In genomic region chr14:39472790-39473761, GRCm38 (mm10) we compare ENCODE assay signal across 8 mouse cellular contexts. TPM values are rescaled to one million over a fixed set of nuclear protein-coding genes. Genes with fewer than 3 reads are reported as not detected.
DNase-seq lines count a peak whose midpoint lies in the region; ATAC-seq and TF ChIP-seq lines count a peak whose summit lies in the region.

Gene Nrg3, minus strand, starts transcription at chr14:39473088.

- peak within 1 kb of the TSS; percentile 70 for H3K4me3 ChIP-seq in cerebellum, adult 2 months (replicated peaks; ENCODE audit: insufficient read depth, low read depth, low read length)
- peak within 1 kb of the TSS; percentile 71 for H3K4me3 ChIP-seq in forebrain, embryonic 16.5 days (replicated peaks; ENCODE audit: low read length)
- H3K4me3 ChIP-seq in midbrain, embryonic 11.5 days (ENCODE audit: low read depth, low read length): peak within 1 kb of the TSS; percentile 56

- H3K9ac ChIP-seq in forebrain, embryonic 16.5 days (replicated peaks; ENCODE audit: low read depth, low read length): peak within 1 kb of the TSS; percentile 86
- H3K9ac ChIP-seq in midbrain, embryonic 11.5 days (ENCODE audit: low read length): peak within 1 kb of the TSS; percentile 60

- H3K4me1 ChIP-seq in cerebellum, adult 2 months (ENCODE audit: control insufficient read depth, insufficient read depth, low read length): no peaks in the 10 kb centered on the region
- H3K4me1 ChIP-seq in forebrain, embryonic 16.5 days (replicated peaks; ENCODE audit: control insufficient read depth, insufficient read depth, low read length): peaks cover 19% of the 10 kb centered on the region
- H3K4me1 ChIP-seq in midbrain, embryonic 11.5 days (ENCODE audit: control insufficient read depth, insufficient read depth, low read length): peaks cover 9% of the 10 kb centered on the region

- peak; percentile 40 for TF ChIP-seq POLR2A in cerebellum, adult 2 months (IDR thresholded peaks at IDR 0.05; ENCODE audit: borderline replicate concordance, insufficient read depth, low read length)

- peak; percentile 76 for ATAC-seq in forebrain, embryonic 16.5 days
- ATAC-seq in midbrain, embryonic 11.5 days (ENCODE audit: low FRiP score): peak; percentile 83

- no peaks in the 10 kb centered on the region for H3K36me3 ChIP-seq in forebrain, embryonic 16.5 days (ENCODE audit: control insufficient read depth, insufficient read depth)
- no peaks in the 10 kb centered on the region for H3K36me3 ChIP-seq in midbrain, embryonic 11.5 days (ENCODE audit: control insufficient read depth, insufficient read depth, low read length)

- peak; percentile 54 for DNase-seq in layer of hippocampus, adult 11-12 months (ENCODE audit: low spot score)
- no peak for DNase-seq in layer of hippocampus, adult 9-10 months (ENCODE audit: low spot score)
- DNase-seq in cerebellum, adult 2 months: peak; percentile 85
- peak; percentile 57 to 68 for DNase-seq in layer of hippocampus, postnatal 25 days (ENCODE audit: extremely low spot score in 1 of 2, low spot score in 1 of 2)
- DNase-seq in midbrain, embryonic 11.5 days (ENCODE audit: low spot score, missing footprints): peak; percentile 96
- DNase-seq in testis, postnatal 10 days (ENCODE audit: low spot score): peak; percentile 46
- no peak for DNase-seq in B cell, adult 2 months

- no peak for TF ChIP-seq CTCF in cerebellum, adult 2 months (IDR thresholded peaks at IDR 0.05; ENCODE audit: borderline replicate concordance, insufficient read depth, low read depth, low read length)

- H3K27me3 ChIP-seq in cerebellum, adult 2 months (ENCODE audit: control insufficient read depth, insufficient read depth, low read length): no peaks in the 10 kb centered on the region
- H3K27me3 ChIP-seq in forebrain, embryonic 16.5 days (replicated peaks; ENCODE audit: control insufficient read depth, insufficient read depth, low read length): peaks cover 4% of the 10 kb centered on the region; the same call in 1 of the 2 replicates
- peaks cover 37% of the 10 kb centered on the region for H3K27me3 ChIP-seq in midbrain, embryonic 11.5 days (ENCODE audit: control insufficient read depth, insufficient read depth, low read length)

- peak within 1 kb of the TSS; percentile 25 for H3K27ac ChIP-seq in cerebellum, adult 2 months (ENCODE audit: insufficient read depth, low read length)
- peak within 1 kb of the TSS; percentile 89 for H3K27ac ChIP-seq in forebrain, embryonic 16.5 days (ENCODE audit: low read length)
- peak within 1 kb of the TSS; percentile 11; the same call in 1 of the 2 replicates for H3K27ac ChIP-seq in midbrain, embryonic 11.5 days (ENCODE audit: low read depth, low read length)

- under 1% methylated on average over 116 of the region's 121 CpGs for WGBS in cerebellum, adult 2 months
- WGBS in forebrain, embryonic 16.5 days: under 1% methylated on average over 115 of the region's 121 CpGs
- under 1% methylated on average over 83 of the region's 121 CpGs for WGBS in midbrain, embryonic 11.5 days

- no peaks in the 10 kb centered on the region for H3K9me3 ChIP-seq in forebrain, embryonic 16.5 days (ENCODE audit: control insufficient read depth, low read length)
- no peaks in the 10 kb centered on the region for H3K9me3 ChIP-seq in midbrain, embryonic 11.5 days (ENCODE audit: control insufficient read depth, low read length)

- H3K4me2 ChIP-seq in forebrain, embryonic 16.5 days (ENCODE audit: low read length): peak within 1 kb of the TSS; percentile 58
- H3K4me2 ChIP-seq in midbrain, embryonic 11.5 days: peak within 1 kb of the TSS; percentile 91

RNA-seq across cellular contexts. Expression of gene Nrg3, which starts in this region (rescaled TPM):
- 12.7 and 14.6 TPM in 2 replicates for polyA plus RNA-seq in cerebellum, adult 2 months (2012; rRNA removed)
- polyA plus RNA-seq in forebrain, embryonic 16.5 days (2015; fragmentation: Nextera tagmentation; extraction: Ambion mirVana): 10.1 and 13.4 TPM in 2 replicates
- 10 to 100 TPM; 56.9 to 74.8 TPM for total RNA-seq in layer of hippocampus, postnatal 25 days (2021)
- polyA plus RNA-seq in midbrain, embryonic 11.5 days (2014; fragmentation: Nextera tagmentation; extraction: Ambion mirVana): 1.1 and 1.2 TPM in 2 replicates

Comparison
In these comparisons a context has a peak if more than half of its experiments do, and no peak if none do; other contexts are left out.
1. DNase-seq: peak in layer of hippocampus, adult 11-12 months (single experiment), cerebellum, adult 2 months (2 of 2), layer of hippocampus, postnatal 25 days (2 of 2), midbrain, embryonic 11.5 days (single experiment) and testis, postnatal 10 days (single experiment); none in layer of hippocampus, adult 9-10 months (single experiment) and B cell, adult 2 months (0 of 2).
2. H3K27ac ChIP-seq: peak in every context shown above with its lines; median percentile 89 in forebrain, embryonic 16.5 days; 25 in cerebellum, adult 2 months; 11 in midbrain, embryonic 11.5 days.
3. Peak in every context shown above with its lines, with median percentiles within 50 percentile points of each other: H3K4me3 ChIP-seq.